Mouse (Mus musculus) v-Abl transformed pro-B cells (cell line): Measurements from ENCODE around the gene Gpm6b.

Experiments used
- in situ Hi-C, 2 experiments: fragments of 400-800 bp; cut with MboI; formaldehyde crosslinking; loops; one replicate each; pipeline ENCODE4 v1.15.1; 2025; ENCODE audit not compliant: unreplicated experiment in 2 of 2

Gene Gpm6b

GRCm38 (mm10) chrX:166238831-166239460, at the start of gene Gpm6b:
Gene Gpm6b, plus strand, starts transcription at chrX:166238911.
- in situ Hi-C loops = no loop called here

DNA sequence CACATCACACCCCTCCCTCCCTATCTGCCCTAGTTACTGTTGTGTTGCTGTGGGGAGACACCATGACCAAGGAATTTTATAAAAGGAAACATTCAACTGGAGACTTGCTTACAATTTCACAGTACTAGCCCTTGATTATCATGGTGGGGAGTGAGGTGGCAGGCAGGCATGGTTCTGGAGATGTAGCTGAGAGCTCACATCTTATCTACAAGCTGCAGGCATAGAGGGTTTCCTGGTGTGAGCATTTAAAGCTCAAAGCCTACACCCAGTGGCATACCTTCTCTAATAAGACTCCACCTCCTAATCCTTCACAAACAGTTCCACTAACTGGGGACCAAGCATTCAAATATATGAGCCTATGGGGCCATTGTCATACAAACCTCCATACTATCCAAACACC, 42.4 kb upstream of the Gpm6b start:
- in situ Hi-C loops = loop anchor here in 1 of 2 experiments (25.0 kb wide), 1 partner anchor 91 kb away; no protein-coding TSS in a partner anchor

DNA sequence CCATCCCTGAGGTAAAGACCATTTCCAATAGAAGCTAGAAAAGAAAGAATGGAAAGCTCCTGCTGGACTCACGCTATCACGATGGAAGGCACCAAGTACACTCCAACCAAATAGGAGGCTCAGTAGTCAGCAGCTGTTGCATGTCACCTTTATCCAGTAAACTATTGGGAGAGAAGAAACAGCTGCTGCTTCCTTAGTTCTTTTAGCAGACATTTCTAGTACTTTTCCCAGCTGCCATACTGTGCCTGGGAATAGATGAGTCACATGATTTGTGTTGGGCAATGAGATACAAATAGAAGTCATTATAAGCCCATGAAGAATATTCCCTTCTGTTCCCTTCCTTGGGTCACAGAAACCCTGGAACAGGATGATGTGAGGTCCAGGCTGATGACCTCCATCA, 40.4 kb upstream of the Gpm6b start:
- in situ Hi-C loops = loop anchor here in 1 of 2 experiments (25.0 kb wide), 1 partner anchor 89 kb away; no protein-coding TSS in a partner anchor

DNA sequence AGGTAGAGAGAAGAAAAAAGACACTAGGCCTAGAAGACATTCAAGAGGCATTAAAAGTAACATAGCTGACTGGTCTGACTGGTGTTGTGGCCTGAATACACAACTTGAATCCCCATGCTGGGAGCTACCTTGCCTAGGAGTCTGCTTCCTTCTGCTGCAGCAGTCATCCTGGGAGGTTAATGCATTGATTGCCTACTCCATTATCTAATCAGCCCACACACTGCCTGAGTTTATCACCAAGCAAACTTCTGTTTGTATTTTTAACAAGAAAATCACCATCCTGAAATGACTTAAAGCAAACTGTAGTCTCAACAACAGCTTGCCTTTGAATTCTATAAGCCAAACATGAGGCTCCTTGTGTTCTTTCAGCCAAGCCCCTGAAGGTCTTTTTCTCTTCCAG, 38.9 kb upstream of the Gpm6b start:
- in situ Hi-C loops = loop anchor here in 1 of 2 experiments (25.0 kb wide), 1 partner anchor 87 kb away; no protein-coding TSS in a partner anchor

- in situ Hi-C loops = no loop called here
Measured at GRCm38 (mm10) chrX:166214576-166214975, 24.1 kb upstream of the Gpm6b start.

- in situ Hi-C loops = no loop called here
Measured at GRCm38 (mm10) chrX:166216248-166216647, 22.5 kb upstream of the Gpm6b start.

GRCm38 (mm10) chrX:166216720-166217119, 22.0 kb upstream of the Gpm6b start:
- in situ Hi-C loops = no loop called here

DNA sequence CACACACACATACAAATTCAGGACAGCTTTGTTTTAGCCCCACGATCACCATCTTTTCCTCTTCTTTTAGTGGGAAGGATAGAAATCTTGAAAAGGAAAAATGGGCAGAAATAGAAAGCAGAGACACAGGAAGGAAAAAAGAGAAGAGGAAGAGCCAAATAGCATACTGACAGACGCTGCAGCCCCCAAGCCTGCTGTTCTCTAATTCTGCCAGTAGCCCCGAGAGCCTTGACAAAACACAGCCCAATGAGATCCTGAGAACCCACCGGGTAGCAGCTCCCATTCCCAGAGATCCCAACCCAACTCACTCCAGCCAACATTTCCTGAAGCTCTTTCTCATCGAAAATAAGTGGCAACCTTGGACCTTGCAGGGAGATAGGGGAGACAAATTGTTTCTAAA, 19.4 kb upstream of the Gpm6b start:
- in situ Hi-C loops = no loop called here

DNA sequence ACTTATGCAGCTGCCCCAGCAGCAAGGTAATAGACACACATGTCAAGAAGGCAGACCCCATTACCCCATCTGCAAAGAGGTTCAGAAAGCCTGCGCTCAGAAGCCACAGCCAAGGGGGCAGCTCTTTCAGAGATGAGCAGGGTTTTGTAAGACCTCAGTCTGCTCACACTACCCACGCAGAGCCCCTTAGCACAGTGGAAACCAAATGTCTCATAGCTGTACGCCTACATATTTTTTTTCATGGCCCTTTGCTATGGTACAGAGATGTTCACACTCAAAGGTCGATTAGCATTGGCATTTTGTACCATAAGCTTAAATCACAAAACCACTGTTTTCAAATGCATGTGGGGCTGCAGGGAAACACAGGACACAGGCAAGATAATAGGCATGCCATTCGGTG, 11.9 kb upstream of the Gpm6b start:
- in situ Hi-C loops = no loop called here

- in situ Hi-C loops = no loop called here
Measured at GRCm38 (mm10) chrX:166229750-166230149, 9.0 kb upstream of the Gpm6b start.

DNA sequence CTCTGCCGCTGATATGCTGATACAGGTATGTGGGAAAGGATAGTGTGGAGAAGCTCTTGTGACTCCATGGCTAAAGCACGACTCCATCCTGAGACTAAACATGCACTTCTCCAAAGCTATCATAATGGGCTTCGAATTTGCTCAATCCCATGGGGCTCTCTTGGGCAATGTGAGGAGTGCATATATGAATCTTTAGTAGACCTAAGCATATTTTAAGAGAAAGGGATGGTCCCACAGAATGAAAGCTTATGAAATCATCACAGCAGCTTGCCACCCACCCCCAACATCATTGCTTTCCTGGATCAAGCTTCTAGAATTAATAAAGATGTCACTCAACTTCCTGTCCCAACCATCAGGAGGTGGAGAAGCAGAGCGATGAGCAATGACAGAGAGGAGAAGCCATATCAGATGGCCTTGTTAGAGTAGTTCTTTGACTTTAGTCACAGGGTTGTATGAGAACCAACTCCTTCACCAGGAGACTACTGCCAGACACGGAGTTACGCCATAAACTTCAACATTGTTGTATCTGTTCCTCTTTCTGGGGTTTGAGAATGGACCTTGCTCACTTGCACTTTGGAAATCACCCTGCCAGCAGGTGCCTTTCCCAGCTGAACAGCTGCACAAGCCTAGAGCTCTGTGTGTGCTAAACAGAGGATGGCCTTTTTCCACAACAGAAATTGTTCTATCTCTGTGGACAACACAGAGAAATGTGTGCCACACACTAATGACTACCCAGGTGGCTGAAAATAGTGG, 8.0 kb upstream of the Gpm6b start:
- in situ Hi-C loops = no loop called here

GRCm38 (mm10) chrX:166236131-166236530, 2.6 kb upstream of the Gpm6b start:
- in situ Hi-C loops = no loop called here

GRCm38 (mm10) chrX:166239520-166239919, 809 bp downstream of the Gpm6b start:
- in situ Hi-C loops = no loop called here

DNA sequence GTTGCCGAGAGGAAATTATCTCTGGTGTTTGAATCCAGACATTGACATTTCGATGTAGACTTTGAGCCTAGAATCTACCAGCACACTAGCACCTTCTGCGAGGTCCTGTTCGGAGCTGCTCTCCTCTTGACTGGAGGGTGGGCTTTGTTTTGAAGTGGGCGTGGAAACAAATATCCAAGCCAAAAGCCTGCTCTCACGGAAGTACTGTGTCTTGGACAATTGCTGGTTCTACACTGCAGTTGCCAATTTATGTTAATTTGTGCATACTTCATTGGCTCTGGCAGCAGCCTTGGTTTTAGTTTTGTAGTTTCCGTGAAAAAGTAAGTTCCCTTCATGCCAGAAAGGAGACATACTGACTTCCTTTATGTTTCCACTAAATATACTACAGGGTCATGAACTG, 2.0 kb downstream of the Gpm6b start:
- in situ Hi-C loops = no loop called here

GRCm38 (mm10) chrX:166243261-166243885, 4.7 kb downstream of the Gpm6b start:
- in situ Hi-C loops = no loop called here

- in situ Hi-C loops = no loop called here
Measured at GRCm38 (mm10) chrX:166271489-166271888, 32.8 kb downstream of the Gpm6b start.

- in situ Hi-C loops = no loop called here
Measured at GRCm38 (mm10) chrX:166272646-166273045, 33.9 kb downstream of the Gpm6b start.

GRCm38 (mm10) chrX:166279861-166280260, 41.1 kb downstream of the Gpm6b start:
- in situ Hi-C loops = loop anchor here in 1 of 2 experiments (25.0 kb wide), 1 partner anchor 93 kb away; no protein-coding TSS in a partner anchor

GRCm38 (mm10) chrX:166286760-166287483, 48.2 kb downstream of the Gpm6b start:
- in situ Hi-C loops = loop anchor here in 1 of 2 experiments (25.0 kb wide), 1 partner anchor 100 kb away; no protein-coding TSS in a partner anchor

GRCm38 (mm10) chrX:166291266-166291665, 52.6 kb downstream of the Gpm6b start:
- in situ Hi-C loops = loop anchor here in 1 of 2 experiments (25.0 kb wide), 1 partner anchor 104 kb away; no protein-coding TSS in a partner anchor
